Mouse (Mus musculus): ENCODE data around the gene Arid1b. TPM values are rescaled to one million over a fixed set of nuclear protein-coding genes. Genes with fewer than 3 reads are reported as not detected.

Gene Arid1b
- polyA plus RNA-seq, 1 experiment from 2014 or later, result 12.9 TPM

- ATAC-seq (replicated peaks; ENCODE audit: low FRiP score), result no peak; the same call in 1 of the 2 replicates
- peaks cover 47% of the 10 kb centered on the region for H3K4me1 ChIP-seq
- H3K27ac ChIP-seq, result peak overlapping the region; percentile 82
Measured at GRCm38 (mm10) chr17:5293653-5294584, 299.8 kb downstream of the Arid1b start.

GRCm38 (mm10) chr17:5295086-5295947 lies 301.2 kb downstream of the Arid1b start:
- Histone ChIP-seq H3K4me2 (peak overlapping the region; percentile 44), H3K9ac (no peak overlapping the region), H3K4me3 (replicated peaks) (peak overlapping the region; percentile 8), H3K27me3 (no peaks in the 10 kb centered on the region), H3K36me3 (peaks cover 24% of the 10 kb centered on the region), H3K27ac (peak overlapping the region; percentile 82), H3K4me1 (peaks cover 53% of the 10 kb centered on the region), H3K9me3 (replicated peaks) (no peaks in the 10 kb centered on the region)
- peak; percentile 83 for ATAC-seq (replicated peaks; ENCODE audit: low FRiP score)
- WGBS, result 42% methylated on average over 19 of the region's 19 CpGs

More at GRCm38 (mm10) chr17:5293653-5294584, 299.8 kb downstream of the Arid1b start:
- H3K36me3 ChIP-seq, result peaks cover 25% of the 10 kb centered on the region
- no peak overlapping the region for H3K4me2 ChIP-seq
- no peak overlapping the region for H3K9ac ChIP-seq
- H3K27me3 ChIP-seq, result no peaks in the 10 kb centered on the region
- no peak overlapping the region for H3K4me3 ChIP-seq (replicated peaks)
- 68% methylated on average over 9 of the region's 9 CpGs for WGBS
- no peaks in the 10 kb centered on the region for H3K9me3 ChIP-seq (replicated peaks)

- Histone ChIP-seq H3K27ac (peak overlapping the region; percentile 82), H3K4me2 (peak overlapping the region; percentile 44), H3K9me3 (replicated peaks) (no peaks in the 10 kb centered on the region), H3K27me3 (no peaks in the 10 kb centered on the region), H3K36me3 (peaks cover 20% of the 10 kb centered on the region), H3K4me1 (peaks cover 53% of the 10 kb centered on the region), H3K4me3 (replicated peaks) (peak overlapping the region; percentile 8), H3K9ac (no peak overlapping the region)
- peak; percentile 71 for ATAC-seq (replicated peaks; ENCODE audit: low FRiP score)
- WGBS, result 63% methylated on average over 7 of the region's 7 CpGs
Measured at GRCm38 (mm10) chr17:5295948-5296262, 301.8 kb downstream of the Arid1b start.

- no peaks in the 10 kb centered on the region for H3K9me3 ChIP-seq (replicated peaks)
- H3K4me2 ChIP-seq, result no peak overlapping the region
- H3K27me3 ChIP-seq, result no peaks in the 10 kb centered on the region
- no peak overlapping the region for H3K4me3 ChIP-seq (replicated peaks)
- H3K27ac ChIP-seq, result no peak overlapping the region
- H3K36me3 ChIP-seq, result peaks cover 12% of the 10 kb centered on the region; the same call in 1 of the 2 replicates
- peaks cover 53% of the 10 kb centered on the region for H3K4me1 ChIP-seq
- H3K9ac ChIP-seq, result no peak overlapping the region
- no peak for ATAC-seq (replicated peaks; ENCODE audit: low FRiP score)
- whole genome bisulfite sequencing, result 81% methylated on average over 4 of the region's 4 CpGs
Measured at GRCm38 (mm10) chr17:5297491-5297890, 303.4 kb downstream of the Arid1b start.

- no peak for ATAC-seq (replicated peaks; ENCODE audit: low FRiP score)
- WGBS, result 74% methylated on average over 10 of the region's 10 CpGs
- Histone ChIP-seq H3K27me3 (no peaks in the 10 kb centered on the region), H3K4me2 (no peak overlapping the region), H3K36me3 (peaks cover 15% of the 10 kb centered on the region; the same call in 1 of the 2 replicates), H3K4me3 (replicated peaks) (no peak overlapping the region), H3K27ac (no peak overlapping the region), H3K9me3 (replicated peaks) (no peaks in the 10 kb centered on the region), H3K4me1 (peaks cover 53% of the 10 kb centered on the region), H3K9ac (no peak overlapping the region)
Measured at GRCm38 (mm10) chr17:5297984-5298383, 303.9 kb downstream of the Arid1b start.

GRCm38 (mm10) chr17:5298891-5299559 lies 304.9 kb downstream of the Arid1b start:
- H3K27me3 ChIP-seq, result no peaks in the 10 kb centered on the region
- H3K4me1 ChIP-seq, result peaks cover 46% of the 10 kb centered on the region
- no peak overlapping the region for H3K9ac ChIP-seq
- 81% methylated on average over 5 of the region's 5 CpGs for WGBS
- no peak overlapping the region for H3K4me2 ChIP-seq
- no peak for ATAC-seq (replicated peaks; ENCODE audit: low FRiP score)
- no peaks in the 10 kb centered on the region for H3K9me3 ChIP-seq (replicated peaks)
- no peak overlapping the region for H3K4me3 ChIP-seq (replicated peaks)
- peaks cover 15% of the 10 kb centered on the region; the same call in 1 of the 2 replicates for H3K36me3 ChIP-seq
- no peak overlapping the region for H3K27ac ChIP-seq

GRCm38 (mm10) chr17:5302971-5303746 lies 309.0 kb downstream of the Arid1b start:
- peaks cover 40% of the 10 kb centered on the region for H3K36me3 ChIP-seq
- H3K27me3 ChIP-seq, result no peaks in the 10 kb centered on the region
- ATAC-seq (replicated peaks; ENCODE audit: low FRiP score), result no peak
- no peak overlapping the region for H3K4me3 ChIP-seq (replicated peaks)
- 75% methylated on average over 11 of the region's 11 CpGs for WGBS
- no peak overlapping the region for H3K27ac ChIP-seq
- no peaks in the 10 kb centered on the region for H3K9me3 ChIP-seq (replicated peaks)
- no peak overlapping the region for H3K4me2 ChIP-seq
- peaks cover 13% of the 10 kb centered on the region; the same call in 1 of the 2 replicates for H3K4me1 ChIP-seq
- no peak overlapping the region for H3K9ac ChIP-seq

GRCm38 (mm10) chr17:5305783-5306477 lies 311.8 kb downstream of the Arid1b start:
- H3K4me1 ChIP-seq, result 0 out of 2 replicates have a peak, but pooled peaks cover 6% of the 10 kb centered on the region
- no peak overlapping the region for H3K27ac ChIP-seq
- no peak overlapping the region for H3K4me3 ChIP-seq (replicated peaks)
- no peaks in the 10 kb centered on the region for H3K9me3 ChIP-seq (replicated peaks)
- 72% methylated on average over 10 of the region's 10 CpGs for WGBS
- peaks cover 36% of the 10 kb centered on the region for H3K36me3 ChIP-seq
- ATAC-seq (replicated peaks; ENCODE audit: low FRiP score), result no peak
- no peak overlapping the region for H3K4me2 ChIP-seq
- no peak overlapping the region for H3K9ac ChIP-seq
- no peaks in the 10 kb centered on the region for H3K27me3 ChIP-seq

- no peaks in the 10 kb centered on the region for H3K27me3 ChIP-seq
- H3K27ac ChIP-seq, result no peak overlapping the region
- no peak overlapping the region for H3K9ac ChIP-seq
- no peak for ATAC-seq (replicated peaks; ENCODE audit: low FRiP score)
- 44% methylated on average over 5 of the region's 5 CpGs for WGBS
- H3K36me3 ChIP-seq, result peaks cover 52% of the 10 kb centered on the region
- 0 out of 2 replicates have a peak, but pooled peaks cover 6% of the 10 kb centered on the region for H3K4me1 ChIP-seq
- H3K4me3 ChIP-seq (replicated peaks), result no peak overlapping the region
- no peak overlapping the region for H3K4me2 ChIP-seq
- H3K9me3 ChIP-seq (replicated peaks), result no peaks in the 10 kb centered on the region
Measured at GRCm38 (mm10) chr17:5309930-5310329, 315.8 kb downstream of the Arid1b start.

GRCm38 (mm10) chr17:5310425-5310888 lies 316.3 kb downstream of the Arid1b start:
- no peak overlapping the region for H3K27ac ChIP-seq
- H3K4me2 ChIP-seq, result no peak overlapping the region
- no peak overlapping the region for H3K4me3 ChIP-seq (replicated peaks)
- H3K4me1 ChIP-seq, result 0 out of 2 replicates have a peak, but pooled peaks cover 6% of the 10 kb centered on the region
- 89% methylated on average over 11 of the region's 11 CpGs for WGBS
- no peaks in the 10 kb centered on the region for H3K9me3 ChIP-seq (replicated peaks)
- no peak overlapping the region for H3K9ac ChIP-seq
- ATAC-seq (replicated peaks; ENCODE audit: low FRiP score), result no peak
- H3K36me3 ChIP-seq, result peaks cover 52% of the 10 kb centered on the region
- H3K27me3 ChIP-seq, result no peaks in the 10 kb centered on the region
